Mouse (Mus musculus): ENCODE measurements at regions not wholly inside any gene's neighbourhood (a gene's known extent, or its start where the extent isn't known, plus 50 kb on each side); places are given as distances from the start of the nearest gene placed in this dataset.
A peak's percentile ranks its signal among the peaks of the same experiment; 100 is the strongest.

- TF ChIP-seq ZNF384 (IDR thresholded peaks at IDR 0.05; ENCODE audit: low read depth, low read length), result no peak
- no peak for TF ChIP-seq HCFC1 (IDR thresholded peaks at IDR 0.05; ENCODE audit: borderline replicate concordance, insufficient read depth, low read length)
- no peak for TF ChIP-seq MAFK (IDR thresholded peaks at IDR 0.05; ENCODE audit: insufficient read depth, low read depth, low read length)
- TF ChIP-seq CHD2 (IDR thresholded peaks at IDR 0.05; ENCODE audit: low read depth, low read length), result no peak
- no peak for TF ChIP-seq ZC3H11A (IDR thresholded peaks at IDR 0.05; ENCODE audit: borderline replicate concordance, low read depth, low read length)
- Histone ChIP-seq H3K27ac (ENCODE audit: insufficient read depth, low read depth, low read length, poor library complexity, severe bottlenecking) (no peak overlapping the region), H3K9me3 (ENCODE audit: control insufficient read depth, insufficient read depth, low read depth, low read length) (no peaks in the 10 kb centered on the region), H3K4me3 (ENCODE audit: insufficient read depth in 1 of 2, low read depth in 1 of 2, low read length in 2 of 2, poor library complexity in 1 of 2, severe bottlenecking in 1 of 2) (no peak overlapping the region), H3K4me1 (ENCODE audit: control insufficient read depth in 2 of 2, insufficient read depth in 2 of 2, low read length in 2 of 2, poor library complexity in 1 of 2) (peaks cover 3 to 11% of the 10 kb centered on the region in 2 experiments; a peak in 2 of 4 replicates), H3K9ac (ENCODE audit: insufficient read depth, low read depth, low read length, poor library complexity, severe bottlenecking) (no peak overlapping the region), H3K36me3 (ENCODE audit: control insufficient read depth, insufficient read depth, low read length, poor library complexity, severe bottlenecking) (no peaks in the 10 kb centered on the region)
- in situ Hi-C loops (cut with MboI; ENCODE audit: low sequenced_read_pairs in 2 of 2, unreplicated experiment in 2 of 2), result no loop called here
- DNase-seq (ENCODE audit: low read depth, low spot score), result no peak
Measured at GRCm38 (mm10) chr4:125358356-125358755, 132.1 kb upstream of the Grik3 start.

GRCm38 (mm10) chr4:125356441-125356840, 134.1 kb upstream of the Grik3 start:
- TF ChIP-seq ZC3H11A (IDR thresholded peaks at IDR 0.05; ENCODE audit: borderline replicate concordance, low read depth, low read length) (no peak), HCFC1 (IDR thresholded peaks at IDR 0.05; ENCODE audit: borderline replicate concordance, insufficient read depth, low read length) (no peak), MAFK (IDR thresholded peaks at IDR 0.05; ENCODE audit: insufficient read depth, low read depth, low read length) (no peak), CHD2 (IDR thresholded peaks at IDR 0.05; ENCODE audit: low read depth, low read length) (no peak), ZNF384 (IDR thresholded peaks at IDR 0.05; ENCODE audit: low read depth, low read length) (no peak)
- peaks cover 0 to 6% of the 10 kb centered on the region in 2 experiments; a peak in 2 of 4 replicates for H3K4me1 ChIP-seq (ENCODE audit: control insufficient read depth in 2 of 2, insufficient read depth in 2 of 2, low read length in 2 of 2, poor library complexity in 1 of 2)
- no peaks in the 10 kb centered on the region for H3K36me3 ChIP-seq (ENCODE audit: control insufficient read depth, insufficient read depth, low read length, poor library complexity, severe bottlenecking)
- H3K9me3 ChIP-seq (ENCODE audit: control insufficient read depth, insufficient read depth, low read depth, low read length), result no peaks in the 10 kb centered on the region
- H3K4me3 ChIP-seq (ENCODE audit: insufficient read depth in 1 of 2, low read depth in 1 of 2, low read length in 2 of 2, poor library complexity in 1 of 2, severe bottlenecking in 1 of 2), result no peak overlapping the region
- no peak overlapping the region for H3K9ac ChIP-seq (ENCODE audit: insufficient read depth, low read depth, low read length, poor library complexity, severe bottlenecking)
- in situ Hi-C loops (cut with MboI; ENCODE audit: low sequenced_read_pairs in 2 of 2, unreplicated experiment in 2 of 2), result no loop called here
- DNase-seq (ENCODE audit: low read depth, low spot score), result no peak
- no peak overlapping the region for H3K27ac ChIP-seq (ENCODE audit: insufficient read depth, low read depth, low read length, poor library complexity, severe bottlenecking)

- in situ Hi-C loops (cut with MboI; ENCODE audit: low sequenced_read_pairs in 2 of 2, unreplicated experiment in 2 of 2), result no loop called here
- Histone ChIP-seq H3K4me3 (ENCODE audit: insufficient read depth in 1 of 2, low read depth in 1 of 2, low read length in 2 of 2, poor library complexity in 1 of 2, severe bottlenecking in 1 of 2) (no peak overlapping the region; a peak in 1 of 4 replicates), H3K4me1 (ENCODE audit: control insufficient read depth in 2 of 2, insufficient read depth in 2 of 2, low read length in 2 of 2, poor library complexity in 1 of 2) (peaks cover 0 to 4% of the 10 kb centered on the region in 2 experiments; a peak in 2 of 4 replicates), H3K9me3 (ENCODE audit: control insufficient read depth, insufficient read depth, low read depth, low read length) (no peaks in the 10 kb centered on the region), H3K27ac (ENCODE audit: insufficient read depth, low read depth, low read length, poor library complexity, severe bottlenecking) (no peak overlapping the region), H3K36me3 (ENCODE audit: control insufficient read depth, insufficient read depth, low read length, poor library complexity, severe bottlenecking) (no peaks in the 10 kb centered on the region), H3K9ac (ENCODE audit: insufficient read depth, low read depth, low read length, poor library complexity, severe bottlenecking) (no peak overlapping the region)
- DNase-seq (ENCODE audit: low read depth, low spot score), result no peak
- TF ChIP-seq ZC3H11A (IDR thresholded peaks at IDR 0.05; ENCODE audit: borderline replicate concordance, low read depth, low read length) (no peak), HCFC1 (IDR thresholded peaks at IDR 0.05; ENCODE audit: borderline replicate concordance, insufficient read depth, low read length) (no peak), MAFK (IDR thresholded peaks at IDR 0.05; ENCODE audit: insufficient read depth, low read depth, low read length) (no peak), CHD2 (IDR thresholded peaks at IDR 0.05; ENCODE audit: low read depth, low read length) (no peak), ZNF384 (IDR thresholded peaks at IDR 0.05; ENCODE audit: low read depth, low read length) (no peak)
Measured at GRCm38 (mm10) chr4:125354742-125355141, 135.8 kb upstream of the Grik3 start.

GRCm38 (mm10) chr4:125350056-125350455, 140.4 kb upstream of the Grik3 start:
- Histone ChIP-seq H3K27ac (ENCODE audit: insufficient read depth, low read depth, low read length, poor library complexity, severe bottlenecking) (no peak overlapping the region), H3K9me3 (ENCODE audit: control insufficient read depth, insufficient read depth, low read depth, low read length) (no peaks in the 10 kb centered on the region), H3K4me1 (ENCODE audit: control insufficient read depth in 2 of 2, insufficient read depth in 2 of 2, low read length in 2 of 2, poor library complexity in 1 of 2) (no peaks in the 10 kb centered on the region; a peak in 1 of 4 replicates), H3K9ac (ENCODE audit: insufficient read depth, low read depth, low read length, poor library complexity, severe bottlenecking) (no peak overlapping the region), H3K36me3 (ENCODE audit: control insufficient read depth, insufficient read depth, low read length, poor library complexity, severe bottlenecking) (no peaks in the 10 kb centered on the region), H3K4me3 (ENCODE audit: insufficient read depth in 1 of 2, low read depth in 1 of 2, low read length in 2 of 2, poor library complexity in 1 of 2, severe bottlenecking in 1 of 2) (no peak overlapping the region)
- DNase-seq (ENCODE audit: low read depth, low spot score), result no peak
- in situ Hi-C loops (cut with MboI; ENCODE audit: low sequenced_read_pairs in 2 of 2, unreplicated experiment in 2 of 2), result no loop called here
- TF ChIP-seq MAFK (IDR thresholded peaks at IDR 0.05; ENCODE audit: insufficient read depth, low read depth, low read length), result no peak
- TF ChIP-seq ZC3H11A (IDR thresholded peaks at IDR 0.05; ENCODE audit: borderline replicate concordance, low read depth, low read length), result no peak
- no peak for TF ChIP-seq CHD2 (IDR thresholded peaks at IDR 0.05; ENCODE audit: low read depth, low read length)
- no peak for TF ChIP-seq HCFC1 (IDR thresholded peaks at IDR 0.05; ENCODE audit: borderline replicate concordance, insufficient read depth, low read length)
- no peak for TF ChIP-seq ZNF384 (IDR thresholded peaks at IDR 0.05; ENCODE audit: low read depth, low read length)

GRCm38 (mm10) chr4:125339056-125339455, 151.4 kb upstream of the Grik3 start:
- in situ Hi-C loops (cut with MboI; ENCODE audit: low sequenced_read_pairs in 2 of 2, unreplicated experiment in 2 of 2), result no loop called here
- H3K4me3 ChIP-seq (ENCODE audit: insufficient read depth in 1 of 2, low read depth in 1 of 2, low read length in 2 of 2, poor library complexity in 1 of 2, severe bottlenecking in 1 of 2), result no peak overlapping the region
- no peaks in the 10 kb centered on the region for H3K9me3 ChIP-seq (ENCODE audit: control insufficient read depth, insufficient read depth, low read depth, low read length)
- TF ChIP-seq ZC3H11A (IDR thresholded peaks at IDR 0.05; ENCODE audit: borderline replicate concordance, low read depth, low read length) (no peak), CHD2 (IDR thresholded peaks at IDR 0.05; ENCODE audit: low read depth, low read length) (no peak), MAFK (IDR thresholded peaks at IDR 0.05; ENCODE audit: insufficient read depth, low read depth, low read length) (no peak), ZNF384 (IDR thresholded peaks at IDR 0.05; ENCODE audit: low read depth, low read length) (no peak), HCFC1 (IDR thresholded peaks at IDR 0.05; ENCODE audit: borderline replicate concordance, insufficient read depth, low read length) (no peak)
- no peak overlapping the region for H3K9ac ChIP-seq (ENCODE audit: insufficient read depth, low read depth, low read length, poor library complexity, severe bottlenecking)
- no peaks in the 10 kb centered on the region for H3K4me1 ChIP-seq (ENCODE audit: control insufficient read depth in 2 of 2, insufficient read depth in 2 of 2, low read length in 2 of 2, poor library complexity in 1 of 2)
- H3K36me3 ChIP-seq (ENCODE audit: control insufficient read depth, insufficient read depth, low read length, poor library complexity, severe bottlenecking), result no peaks in the 10 kb centered on the region
- H3K27ac ChIP-seq (ENCODE audit: insufficient read depth, low read depth, low read length, poor library complexity, severe bottlenecking), result no peak overlapping the region
- DNase-seq (ENCODE audit: low read depth, low spot score), result peak; percentile 29

All from ES-E14 (cell line).